Mouse (Mus musculus): ENCODE data around the gene Ubash3a.

GRCm38 (mm10) chr17:31258310-31258865 lies 50.7 kb downstream of the Ubash3a start:
- TF ChIP-seq CTCF (IDR thresholded peaks at IDR 0.05; ENCODE audit: low read depth) (no peak), EP300 (IDR thresholded peaks at IDR 0.05; ENCODE audit: low read depth) (no peak)

Data from liver, embryonic 14.5 days (tissue).